Mouse (Mus musculus) embryonic facial prominence, embryonic 15.5 days (tissue): ENCODE results near the gene Fbxw5. TPM values are rescaled to one million over a fixed set of nuclear protein-coding genes. Genes with fewer than 3 reads are reported as not detected.

Experiments
- ATAC-seq: fragments of 200-750 bp; cut with Nextera tagmentation; 2 replicates; pipeline ENCODE4 v1.8.0; 2017; ENCODE audit warnings: low read depth, moderate TSS enrichment; ENCODE audit not compliant: insufficient number of reproducible peaks, low FRiP score, low TSS enrichment
- H3K27ac ChIP-seq: fragments of 300-500 bp; sonication (generic); replicated peaks from 2 replicates; pipeline ENCODE4 v1.5.1; 2015; ENCODE audit warnings: mild to moderate bottlenecking, inconsistent platforms
- H3K27me3 ChIP-seq: fragments of 300-500 bp; sonication (generic); 2 replicates; pipeline ENCODE4 v1.6.1; 2015; ENCODE audit warnings: inconsistent platforms
- H3K36me3 ChIP-seq: fragments of 300-500 bp; sonication (generic); 2 replicates; pipeline ENCODE4 v1.6.1; 2015; ENCODE audit warnings: mild to moderate bottlenecking, inconsistent platforms
- H3K4me1 ChIP-seq: fragments of 300-500 bp; sonication (generic); 2 replicates; pipeline ENCODE4 v1.6.1; 2015; ENCODE audit warnings: inconsistent platforms
- H3K4me2 ChIP-seq: fragments of 300-500 bp; sonication (generic); replicated peaks from 2 replicates; pipeline ENCODE4 v1.6.1; 2015; ENCODE audit warnings: mild to moderate bottlenecking, inconsistent platforms
- H3K4me3 ChIP-seq: fragments of 300-500 bp; sonication (generic); replicated peaks from 2 replicates; pipeline ENCODE4 v1.5.1; 2015; ENCODE audit warnings: mild to moderate bottlenecking, inconsistent platforms
- H3K9ac ChIP-seq: fragments of 300-500 bp; sonication (generic); 2 replicates; pipeline ENCODE4 v1.6.1; 2015; ENCODE audit warnings: inconsistent platforms
- H3K9me3 ChIP-seq: fragments of 300-500 bp; sonication (generic); replicated peaks from 2 replicates; pipeline ENCODE4 v1.6.1; 2016; ENCODE audit warnings: inconsistent platforms
- WGBS: fragments of 180-500 bp; shearing (Covaris S2); methylation state at CpG from one replicate; pipeline ENCODE4 v1.1.7; 2015; 5-methylcytosine and 5-hydroxymethylcytosine counted together
- polyA plus RNA-seq: library from polyadenylated mRNA; unstranded; fragments of >200 nt; fragmentation: Nextera tagmentation; extraction: Ambion mirVana; gene quantifications from 2 replicates; pipeline ENCODE4 v1.2.1, GENCODE M21; 2015

Fbxw5 gene
- polyA plus RNA-seq, 1 experiment from 2014 or later = 96.3 TPM

- no peak overlapping the region for H3K9ac ChIP-seq
- H3K9me3 ChIP-seq = no peaks in the 10 kb centered on the region
- H3K4me2 ChIP-seq = no peak overlapping the region
- no peaks in the 10 kb centered on the region for H3K4me1 ChIP-seq
- ATAC-seq = no peak
- 79% methylated on average over 1 of the region's 1 CpGs for WGBS
- H3K4me3 ChIP-seq = no peak overlapping the region
- H3K27ac ChIP-seq = no peak overlapping the region
- H3K36me3 ChIP-seq = no peaks in the 10 kb centered on the region
- H3K27me3 ChIP-seq = no peaks in the 10 kb centered on the region
These were observed 20.0 kb upstream of the Fbxw5 start for GRCm38 (mm10) chr2:25480541-25480940.

- Histone ChIP-seq H3K36me3 (no peaks in the 10 kb centered on the region), H3K9me3 (no peaks in the 10 kb centered on the region), H3K27ac (no peak overlapping the region), H3K27me3 (no peaks in the 10 kb centered on the region), H3K4me2 (no peak overlapping the region), H3K4me3 (no peak overlapping the region), H3K9ac (no peak overlapping the region), H3K4me1 (no peaks in the 10 kb centered on the region)
- WGBS = 20% methylated on average over 7 of the region's 7 CpGs
- no peak for ATAC-seq
These were observed 17.6 kb upstream of the Fbxw5 start for GRCm38 (mm10) chr2:25482969-25483368.

GRCm38 (mm10) chr2:25484901-25485647 lies 15.5 kb upstream of the Fbxw5 start:
- Histone ChIP-seq H3K9ac (no peak overlapping the region), H3K27me3 (no peaks in the 10 kb centered on the region), H3K36me3 (no peaks in the 10 kb centered on the region), H3K9me3 (no peaks in the 10 kb centered on the region), H3K27ac (no peak overlapping the region), H3K4me1 (no peaks in the 10 kb centered on the region), H3K4me2 (no peak overlapping the region), H3K4me3 (no peak overlapping the region)
- WGBS = 67% methylated on average over 11 of the region's 11 CpGs
- no peak for ATAC-seq

DNA sequence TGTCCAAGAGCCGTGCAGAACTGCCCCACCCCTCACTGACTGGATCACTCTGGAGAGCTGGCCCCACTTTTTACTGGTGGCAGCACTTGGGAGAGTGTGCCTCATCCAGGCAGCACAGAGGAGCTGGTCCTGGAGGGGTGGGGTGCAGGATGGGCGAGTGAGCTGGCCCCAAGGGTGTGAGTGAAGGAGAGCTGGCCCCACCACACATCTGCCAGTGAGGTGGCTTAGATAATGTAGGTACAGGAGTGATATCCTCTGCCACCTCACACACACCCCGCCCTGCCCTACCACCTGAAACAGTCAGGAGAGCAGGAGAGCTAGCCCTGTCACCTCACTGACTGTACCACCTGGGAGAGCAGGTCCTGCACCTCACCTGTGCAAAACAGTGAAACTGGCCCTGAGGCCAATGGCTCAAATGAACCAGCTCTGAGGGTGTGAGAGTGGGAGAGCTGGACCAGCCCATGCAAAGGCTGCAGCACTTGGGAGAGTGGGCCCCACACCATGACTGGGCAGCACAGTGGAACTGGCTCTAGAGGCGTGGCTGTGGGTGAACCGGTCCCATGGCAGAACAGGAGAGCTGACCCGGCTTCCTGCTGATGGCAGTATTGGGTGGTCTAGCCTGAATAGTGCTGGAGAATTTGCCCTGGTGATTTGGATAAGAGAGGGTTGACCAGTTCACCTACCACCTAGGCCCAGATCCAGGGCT lies 12.4 kb upstream of the Fbxw5 start:
- H3K9ac ChIP-seq = no peak overlapping the region
- H3K27me3 ChIP-seq = no peaks in the 10 kb centered on the region
- H3K27ac ChIP-seq = no peak overlapping the region
- no peak overlapping the region for H3K4me2 ChIP-seq
- ATAC-seq = peak; percentile 8; the same call in 1 of the 2 replicates
- no peaks in the 10 kb centered on the region for H3K9me3 ChIP-seq
- H3K4me3 ChIP-seq = no peak overlapping the region
- 70% methylated on average over 6 of the region's 6 CpGs for WGBS
- H3K36me3 ChIP-seq = no peaks in the 10 kb centered on the region
- H3K4me1 ChIP-seq = no peaks in the 10 kb centered on the region

DNA sequence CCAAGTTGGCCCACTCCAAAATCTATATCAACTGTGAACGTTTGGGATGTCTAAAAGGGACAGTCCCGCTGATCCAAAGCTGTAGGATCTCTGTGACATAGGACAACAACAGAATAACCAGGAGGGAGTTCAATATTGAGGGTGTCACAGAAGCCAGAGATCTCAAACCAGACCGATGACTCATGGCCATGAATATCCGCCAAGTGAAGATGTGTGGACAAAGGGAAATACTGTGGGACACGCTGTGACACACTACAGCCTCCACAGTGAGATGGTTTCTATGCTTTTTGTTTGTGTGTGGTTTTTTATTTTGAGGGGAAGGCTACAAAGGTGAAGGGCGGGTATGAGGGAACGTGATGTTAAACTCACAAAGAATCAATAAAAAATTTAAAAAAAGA lies 11.9 kb upstream of the Fbxw5 start:
- H3K4me2 ChIP-seq = no peak overlapping the region
- H3K9ac ChIP-seq = no peak overlapping the region
- H3K27me3 ChIP-seq = no peaks in the 10 kb centered on the region
- no peak overlapping the region for H3K4me3 ChIP-seq
- H3K4me1 ChIP-seq = no peaks in the 10 kb centered on the region
- ATAC-seq = no peak
- no peak overlapping the region for H3K27ac ChIP-seq
- no peaks in the 10 kb centered on the region for H3K9me3 ChIP-seq
- WGBS = 75% methylated on average over 7 of the region's 7 CpGs
- H3K36me3 ChIP-seq = no peaks in the 10 kb centered on the region

GRCm38 (mm10) chr2:25492988-25493387 lies 7.6 kb upstream of the Fbxw5 start:
- no peaks in the 10 kb centered on the region for H3K9me3 ChIP-seq
- ATAC-seq = no peak
- no peak overlapping the region for H3K9ac ChIP-seq
- no peaks in the 10 kb centered on the region for H3K36me3 ChIP-seq
- no peak overlapping the region for H3K4me3 ChIP-seq
- no peak overlapping the region for H3K27ac ChIP-seq
- 79% methylated on average over 5 of the region's 5 CpGs for WGBS
- H3K27me3 ChIP-seq = no peaks in the 10 kb centered on the region
- no peaks in the 10 kb centered on the region for H3K4me1 ChIP-seq
- H3K4me2 ChIP-seq = no peak overlapping the region

- Histone ChIP-seq H3K4me2 (no peak within 1 kb of the TSS), H3K27ac (no peak within 1 kb of the TSS), H3K4me1 (no peaks in the 10 kb centered on the region), H3K27me3 (no peaks in the 10 kb centered on the region), H3K9ac (no peak within 1 kb of the TSS), H3K4me3 (no peak within 1 kb of the TSS), H3K9me3 (no peaks in the 10 kb centered on the region), H3K36me3 (no peaks in the 10 kb centered on the region)
- 84% methylated on average over 5 of the region's 5 CpGs for WGBS
- no peak for ATAC-seq
These were observed 7.0 kb upstream of the Fbxw5 start, which contains the start of gene Lcn12 for GRCm38 (mm10) chr2:25493476-25493961. Gene Lcn12, minus strand, starts transcription at chr2:25493911.

- Histone ChIP-seq H3K9ac (no peak overlapping the region), H3K27ac (no peak overlapping the region), H3K4me1 (peaks cover 10% of the 10 kb centered on the region), H3K36me3 (no peaks in the 10 kb centered on the region), H3K4me2 (no peak overlapping the region), H3K4me3 (no peak overlapping the region), H3K27me3 (no peaks in the 10 kb centered on the region), H3K9me3 (no peaks in the 10 kb centered on the region)
- ATAC-seq = no peak
- 40% methylated on average over 4 of the region's 4 CpGs for WGBS
These were observed 4.1 kb upstream of the Fbxw5 start for GRCm38 (mm10) chr2:25496462-25496861.

DNA sequence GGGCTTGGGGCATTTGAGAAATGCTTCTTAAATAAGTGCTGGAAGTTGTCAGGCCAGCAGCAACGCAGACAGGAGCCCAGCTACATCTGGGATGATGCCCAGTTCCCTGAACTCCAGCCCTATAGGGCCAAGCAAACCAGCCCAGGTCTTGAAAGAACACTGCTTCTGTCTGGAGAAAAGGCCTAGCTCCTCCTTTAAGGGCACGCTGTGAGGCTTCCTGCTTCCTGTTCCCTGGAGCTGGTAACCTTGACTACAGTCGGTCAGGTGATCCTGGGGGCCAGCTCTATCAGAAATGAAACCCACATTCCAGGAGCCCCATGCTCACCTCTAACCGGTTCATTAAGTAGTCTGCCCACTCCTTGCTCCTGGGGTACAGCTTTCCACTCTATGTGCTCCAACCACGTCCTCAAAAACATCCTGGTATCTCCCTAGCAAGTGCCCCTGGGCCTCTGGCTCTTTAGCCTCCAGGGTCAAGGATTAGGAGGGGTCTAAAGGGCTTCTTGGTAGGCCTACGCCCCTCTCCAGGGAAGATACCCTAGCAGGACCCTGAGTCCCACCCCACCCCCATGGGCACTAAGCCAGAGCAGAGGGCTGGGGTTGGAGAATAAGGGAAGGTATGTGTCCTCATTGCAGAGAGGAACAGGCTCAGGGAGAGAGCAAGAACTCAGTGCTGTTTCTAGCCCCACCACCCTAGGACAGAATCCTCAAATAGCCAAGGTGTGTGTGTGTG lies 2.5 kb upstream of the Fbxw5 start:
- 42% methylated on average over 6 of the region's 6 CpGs for WGBS
- peaks cover 20% of the 10 kb centered on the region for H3K4me1 ChIP-seq
- H3K4me2 ChIP-seq = no peak overlapping the region
- H3K9me3 ChIP-seq = no peaks in the 10 kb centered on the region
- no peak overlapping the region for H3K9ac ChIP-seq
- H3K27ac ChIP-seq = 0 out of 2 replicates have a peak overlapping the region, but pooled peaks have one; percentile 22
- H3K27me3 ChIP-seq = no peaks in the 10 kb centered on the region
- H3K4me3 ChIP-seq = no peak overlapping the region
- H3K36me3 ChIP-seq = peaks cover 3% of the 10 kb centered on the region; the same call in 1 of the 2 replicates
- ATAC-seq = no peak

GRCm38 (mm10) chr2:25498622-25499478 lies 1.7 kb upstream of the Fbxw5 start:
- no peak for ATAC-seq
- WGBS = 70% methylated on average over 15 of the region's 15 CpGs
- Histone ChIP-seq H3K27me3 (no peaks in the 10 kb centered on the region), H3K36me3 (peaks cover 12% of the 10 kb centered on the region), H3K4me2 (no peak overlapping the region), H3K4me1 (peaks cover 20% of the 10 kb centered on the region), H3K4me3 (no peak overlapping the region), H3K27ac (no peak overlapping the region), H3K9ac (no peak overlapping the region), H3K9me3 (no peaks in the 10 kb centered on the region)
